Mouse (Mus musculus) small intestine, adult 2 months (tissue): ENCODE data around the gene Atf6. TPM values are rescaled to one million over a fixed set of nuclear protein-coding genes. Genes with fewer than 3 reads are reported as not detected.

Source experiments
- H3K27ac ChIP-seq: fragments of 200-500 bp; 2 replicates; pipeline ENCODE4 v1.5.1; 2012; ENCODE audit warnings: low read depth, low read length, control low read depth, inconsistent platforms; ENCODE audit not compliant: insufficient read depth
- H3K27me3 ChIP-seq: fragments of 200-500 bp; 2 replicates; pipeline ENCODE4 v1.6.1; 2012; ENCODE audit warnings: mild to moderate bottlenecking, moderate library complexity, low read length, inconsistent platforms; ENCODE audit not compliant: control insufficient read depth, insufficient read depth
- H3K36me3 ChIP-seq: fragments of 200-500 bp; 2 replicates; pipeline ENCODE4 v1.6.1; 2012; ENCODE audit warnings: mild to moderate bottlenecking, low read length, control low read depth, inconsistent platforms; ENCODE audit not compliant: control insufficient read depth, insufficient read depth
- H3K4me1 ChIP-seq: fragments of 200-500 bp; 2 replicates; pipeline ENCODE4 v1.6.1; 2012; ENCODE audit warnings: low read length, inconsistent platforms, mixed read lengths; ENCODE audit not compliant: control insufficient read depth, insufficient read depth, insufficient read length
- H3K4me3 ChIP-seq: fragments of 200-500 bp; 2 replicates; pipeline ENCODE4 v1.5.1; 2012; ENCODE audit warnings: low read depth, mild to moderate bottlenecking, control low read depth, inconsistent platforms, low read length, moderate library complexity
- CTCF ChIP-seq: fragments of 200-500 bp; IDR thresholded peaks from 2 replicates; pipeline ENCODE4 v1.5.1; 2012; ENCODE audit warnings: low read depth, mild to moderate bottlenecking, control low read depth, inconsistent platforms, low read length, moderate library complexity, mixed read lengths; ENCODE audit not compliant: insufficient replicate concordance, insufficient read length; ENCODE audit errors: extremely low read depth
- POLR2A ChIP-seq: fragments of 200-500 bp; IDR thresholded peaks from 2 replicates; pipeline ENCODE4 v1.6.1; 2012; ENCODE audit warnings: low read depth, mild to moderate bottlenecking, control low read depth, inconsistent platforms, low read length, moderate library complexity
- WGBS: fragments of 180-500 bp; shearing (Covaris S2); methylation state at CpG from one replicate; pipeline ENCODE4 v1.1.7; 2018; 5-methylcytosine and 5-hydroxymethylcytosine counted together
- polyA plus RNA-seq: library from polyadenylated mRNA; depleted of rRNA; stranded (reverse); fragments of >200 nt; gene quantifications from 2 replicates; pipeline ENCODE4 v1.2.3, GENCODE M21; 2012

Atf6 gene
- polyA plus RNA-seq, 1 experiment, result 8.4 TPM

GRCm38 (mm10) chr1:170689773-170690172 lies 177.8 kb downstream of the Atf6 start:
- Histone ChIP-seq H3K36me3 (no peaks in the 10 kb centered on the region), H3K4me3 (no peak overlapping the region), H3K27me3 (no peaks in the 10 kb centered on the region), H3K4me1 (no peaks in the 10 kb centered on the region), H3K27ac (no peak overlapping the region)
- 87% methylated on average over 8 of the region's 8 CpGs for WGBS
- no peak for TF ChIP-seq POLR2A
- TF ChIP-seq CTCF, result no peak

- Histone ChIP-seq H3K27me3 (no peaks in the 10 kb centered on the region), H3K36me3 (no peaks in the 10 kb centered on the region), H3K4me1 (no peaks in the 10 kb centered on the region), H3K27ac (no peak overlapping the region), H3K4me3 (no peak overlapping the region)
- 69% methylated on average over 6 of the region's 6 CpGs for WGBS
- no peak for TF ChIP-seq POLR2A
- no peak for TF ChIP-seq CTCF
Measured at GRCm38 (mm10) chr1:170683863-170684262, 183.7 kb downstream of the Atf6 start.

GRCm38 (mm10) chr1:170679624-170680023 lies 187.9 kb downstream of the Atf6 start:
- no peak for TF ChIP-seq POLR2A
- no peak for TF ChIP-seq CTCF
- Histone ChIP-seq H3K27ac (no peak overlapping the region), H3K36me3 (no peaks in the 10 kb centered on the region), H3K4me1 (no peaks in the 10 kb centered on the region), H3K27me3 (no peaks in the 10 kb centered on the region), H3K4me3 (no peak overlapping the region)
- 85% methylated on average over 2 of the region's 2 CpGs for WGBS

- Histone ChIP-seq H3K4me3 (no peak overlapping the region), H3K27ac (no peak overlapping the region), H3K4me1 (no peaks in the 10 kb centered on the region), H3K27me3 (no peaks in the 10 kb centered on the region), H3K36me3 (no peaks in the 10 kb centered on the region)
- TF ChIP-seq CTCF, result no peak
- TF ChIP-seq POLR2A, result no peak
- 71% methylated on average over 4 of the region's 4 CpGs for WGBS
Measured at GRCm38 (mm10) chr1:170678861-170679260, 188.7 kb downstream of the Atf6 start.

DNA sequence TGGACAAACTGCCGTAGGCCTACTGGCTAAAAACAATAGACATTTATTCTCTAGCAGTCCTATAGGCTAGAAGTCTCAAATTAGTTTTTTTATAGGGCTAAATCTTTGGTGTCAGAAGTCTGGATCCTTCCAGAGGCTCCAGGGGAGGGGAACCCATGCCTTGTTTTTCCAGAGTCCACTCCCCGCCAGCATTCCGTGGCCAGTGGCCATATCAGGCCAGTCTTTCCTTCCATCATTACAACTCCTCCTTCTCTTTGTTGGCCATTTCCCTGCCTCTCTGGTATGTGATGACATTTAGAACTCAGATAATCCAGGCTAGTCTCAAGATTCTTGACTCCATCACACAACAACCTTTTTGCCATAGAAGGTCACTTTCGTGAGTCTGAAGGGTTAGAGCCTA lies 189.9 kb downstream of the Atf6 start:
- Histone ChIP-seq H3K36me3 (no peaks in the 10 kb centered on the region), H3K27ac (no peak overlapping the region), H3K4me1 (no peaks in the 10 kb centered on the region), H3K4me3 (no peak overlapping the region), H3K27me3 (no peaks in the 10 kb centered on the region)
- no peak for TF ChIP-seq CTCF
- TF ChIP-seq POLR2A, result no peak
- 90% methylated on average over 4 of the region's 4 CpGs for WGBS

DNA sequence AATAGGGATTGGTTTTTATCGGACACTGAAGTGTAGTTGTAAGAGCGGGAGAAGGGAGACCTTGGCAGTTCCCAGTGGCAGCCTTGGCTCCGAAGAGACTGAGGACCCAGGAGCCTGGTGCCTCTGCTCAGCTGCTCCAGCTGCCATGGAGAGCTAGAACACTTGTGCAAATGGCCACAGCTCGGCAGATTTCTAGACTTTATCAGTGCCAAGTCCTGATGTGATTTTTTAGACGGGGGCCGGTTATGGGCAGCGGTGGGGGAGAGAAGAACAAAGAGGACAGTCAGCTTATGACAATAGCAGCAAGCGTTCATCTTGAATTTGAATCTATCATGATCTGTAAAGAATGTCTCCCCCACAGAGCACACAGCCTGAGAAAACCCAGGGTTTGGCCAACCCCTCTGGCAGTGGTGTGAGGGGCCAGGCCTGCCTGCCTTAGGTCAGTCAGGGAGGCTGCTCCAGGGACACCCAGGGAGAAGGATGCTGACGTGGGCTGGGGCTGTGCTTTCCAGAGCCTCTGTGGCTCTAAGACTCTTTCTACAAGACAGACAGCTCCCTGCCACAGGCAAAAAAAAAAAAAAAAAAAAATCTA lies 193.3 kb downstream of the Atf6 start:
- 82% methylated on average over 9 of the region's 9 CpGs for WGBS
- H3K4me3 ChIP-seq, result no peak overlapping the region
- no peaks in the 10 kb centered on the region for H3K36me3 ChIP-seq
- no peaks in the 10 kb centered on the region for H3K27me3 ChIP-seq
- TF ChIP-seq POLR2A, result no peak
- no peak for TF ChIP-seq CTCF
- H3K27ac ChIP-seq, result no peak overlapping the region
- no peaks in the 10 kb centered on the region for H3K4me1 ChIP-seq

DNA sequence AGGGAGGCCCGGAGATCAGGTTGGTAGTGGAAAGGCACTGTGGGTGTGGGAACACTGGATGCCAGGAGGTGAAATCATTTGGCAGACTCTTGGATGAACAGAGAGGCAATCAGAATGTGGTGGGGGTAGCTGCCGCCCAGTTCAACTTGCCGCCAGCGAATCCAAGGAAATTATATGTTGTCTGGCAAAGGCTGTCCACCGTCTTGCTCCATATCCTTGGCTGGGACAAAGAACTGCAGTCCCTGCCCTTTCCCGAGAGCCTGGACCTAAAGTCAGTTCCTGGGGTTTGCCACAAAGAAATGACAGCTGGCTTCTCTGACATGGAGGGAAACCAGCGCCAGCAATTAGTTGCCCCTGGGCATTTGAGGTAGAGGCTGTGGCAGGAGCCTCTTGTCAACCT lies 202.4 kb downstream of the Atf6 start:
- H3K27ac ChIP-seq, result no peak overlapping the region
- no peaks in the 10 kb centered on the region for H3K36me3 ChIP-seq
- WGBS, result 89% methylated on average over 7 of the region's 7 CpGs
- H3K27me3 ChIP-seq, result 0 out of 2 replicates have a peak, but pooled peaks cover 2% of the 10 kb centered on the region
- TF ChIP-seq CTCF, result no peak
- no peak for TF ChIP-seq POLR2A
- H3K4me1 ChIP-seq, result no peaks in the 10 kb centered on the region
- H3K4me3 ChIP-seq, result no peak overlapping the region
